Mouse (Mus musculus): ENCODE measurements around the gene Rab24. TPM values are rescaled to one million over a fixed set of nuclear protein-coding genes. Genes with fewer than 3 reads are reported as not detected.

Rab24 gene
- 10 to 100 TPM; 74.1 to 86.1 (median 81.0) TPM for total RNA-seq (2022)

GRCm38 (mm10) chr13:55321434-55322129 is at the start of gene Rab24:
Gene Rab24 (minus strand): TSS chr13:55321946.
- DNase-seq (ENCODE audit: low spot score in 2 of 2) = peak; percentile 79 to 85

DNA sequence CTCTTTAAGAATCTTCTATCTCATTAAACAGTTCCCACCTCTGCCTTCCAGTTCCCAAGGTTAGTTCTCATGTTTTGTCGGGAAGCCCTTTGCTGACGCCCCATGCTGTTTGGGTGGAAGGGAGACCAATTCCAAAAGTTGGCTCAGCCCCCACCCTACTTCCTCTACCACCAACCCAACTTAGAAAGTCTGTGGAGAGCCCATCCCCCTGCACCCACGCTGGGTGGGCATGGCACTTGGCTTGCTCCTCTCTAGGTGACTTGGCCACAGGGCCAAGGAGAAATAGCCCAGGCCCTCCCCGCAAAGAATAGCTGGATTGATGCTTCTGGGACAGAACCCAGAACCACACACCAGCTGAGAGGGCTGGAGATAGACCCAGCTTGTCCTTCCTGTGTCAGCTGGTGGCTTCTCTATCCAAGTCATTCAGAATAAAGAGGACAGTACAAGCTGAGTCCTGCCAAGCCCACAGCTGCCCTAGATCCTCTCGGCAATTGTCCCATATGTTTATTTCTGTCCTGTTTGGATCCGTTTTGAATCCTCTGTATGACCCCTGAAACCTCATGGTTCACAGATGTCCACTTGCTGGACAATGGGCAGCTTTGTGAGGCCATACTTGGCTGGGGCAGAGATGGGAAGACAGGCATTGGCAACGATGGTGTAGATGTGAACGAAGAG is 49.4 kb upstream of the Rab24 start:
- DNase-seq (ENCODE audit: low spot score in 2 of 2) = peak in 1 of 2 experiments; percentile 68

DNA sequence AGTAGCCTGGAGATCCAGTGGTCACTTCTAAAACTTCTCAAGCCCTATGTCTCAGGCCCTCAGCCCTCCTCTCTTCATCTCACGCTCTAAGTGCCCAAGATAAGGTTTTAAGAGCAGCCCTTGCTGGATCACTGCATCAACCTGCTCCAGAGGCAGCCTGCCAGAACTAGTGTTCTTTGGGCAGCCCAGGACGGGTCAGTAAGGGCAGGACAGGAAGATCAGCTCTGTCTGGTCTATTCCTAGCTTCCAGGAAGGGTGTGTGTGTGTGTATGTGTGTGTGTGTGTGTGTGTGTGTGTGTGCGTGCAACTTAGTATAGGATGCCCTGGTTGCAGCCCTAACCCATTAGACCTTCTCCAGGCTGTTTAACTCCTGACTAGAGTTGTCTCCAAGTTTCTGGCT is 48.5 kb upstream of the Rab24 start:
- DNase-seq (ENCODE audit: low spot score in 2 of 2) = no peak

DNA sequence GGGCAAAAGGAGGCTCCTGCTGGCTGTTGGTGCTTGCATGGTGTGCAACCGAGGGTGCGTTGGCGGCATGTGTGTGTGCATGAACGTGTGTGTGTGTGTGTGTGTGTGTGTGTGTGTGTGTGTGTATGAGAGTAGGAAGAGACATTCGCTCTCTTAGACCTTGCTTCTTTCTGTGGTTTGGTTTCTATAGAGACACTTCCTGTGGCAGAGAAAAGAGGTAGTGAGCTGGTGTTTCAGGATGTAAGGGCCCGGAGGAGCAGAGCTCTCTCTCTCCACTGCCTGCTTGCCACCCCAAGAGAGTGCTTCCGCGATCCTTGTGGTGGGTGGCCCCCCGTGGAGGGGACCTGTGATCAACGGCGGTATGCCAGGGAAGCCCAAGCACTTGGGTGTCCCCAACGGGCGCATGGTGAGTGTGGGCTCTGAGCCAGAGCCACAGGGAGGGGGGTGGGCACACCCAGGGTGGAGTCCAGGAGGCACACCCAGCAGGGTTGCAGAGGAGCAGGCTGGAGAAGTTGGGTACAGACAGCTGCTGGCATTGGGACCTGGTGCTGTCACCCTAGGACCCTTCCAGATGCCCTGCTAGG is 47.9 kb upstream of the Rab24 start, which contains the start of gene Rgs14:
Gene Rgs14, plus strand, starts transcription at position 202 of the 584 bp plus-strand sequence.
- peak; percentile 26 to 65 for DNase-seq (ENCODE audit: low spot score in 2 of 2)

DNA sequence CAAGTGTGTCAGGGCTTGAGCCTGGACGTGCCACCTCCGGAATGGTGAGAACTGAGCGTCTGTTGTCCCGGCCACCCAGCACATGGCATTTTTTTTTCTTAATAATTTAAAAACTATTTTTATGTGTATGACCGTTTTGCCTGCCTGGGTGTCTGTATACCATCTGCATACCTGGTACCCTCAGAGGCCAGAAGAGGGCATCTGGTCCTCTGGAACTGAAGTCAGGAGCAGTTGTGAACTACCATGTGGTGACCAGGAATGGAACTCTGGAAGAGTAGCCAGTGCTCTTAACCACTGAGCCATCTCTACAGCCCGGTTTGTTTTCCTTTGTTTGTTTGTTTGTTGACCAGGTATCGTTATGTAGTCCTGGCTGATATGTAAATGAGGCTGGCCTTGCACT is 46.7 kb upstream of the Rab24 start:
- no peak for DNase-seq (ENCODE audit: low spot score in 2 of 2)

- peak; percentile 93 to 99 for DNase-seq (ENCODE audit: low spot score in 2 of 2)
Observed at GRCm38 (mm10) chr13:55362453-55363060, 40.8 kb upstream of the Rab24 start, which contains the start of gene Lman2. Gene Lman2 (minus strand): TSS chr13:55362783.

- no peak for DNase-seq (ENCODE audit: low spot score in 2 of 2)
Observed at GRCm38 (mm10) chr13:55361974-55362452, 40.3 kb upstream of the Rab24 start.

- DNase-seq (ENCODE audit: low spot score in 2 of 2) = no peak
Observed at GRCm38 (mm10) chr13:55361145-55361544, 39.4 kb upstream of the Rab24 start.

DNA sequence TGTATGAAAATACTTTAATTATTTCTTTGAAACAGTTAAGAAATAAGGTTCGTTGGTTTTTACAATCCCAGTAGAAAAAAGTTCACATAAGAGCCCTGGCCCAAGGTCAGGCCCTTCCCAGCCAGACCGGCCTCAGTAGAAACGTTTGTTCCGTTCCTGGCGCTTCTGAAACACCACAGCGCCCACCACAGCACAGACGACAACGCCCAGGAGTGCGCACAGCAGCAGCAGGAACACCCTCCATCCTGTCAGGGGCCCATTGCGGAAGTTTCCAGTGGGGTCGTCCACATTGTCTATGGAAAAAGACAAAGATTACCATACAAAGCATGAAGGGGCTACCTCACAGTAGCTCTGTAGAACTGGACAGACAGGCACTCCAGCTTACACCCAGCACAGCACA is 25.0 kb upstream of the Rab24 start:
- no peak for DNase-seq (ENCODE audit: low spot score in 2 of 2)

- no peak for DNase-seq (ENCODE audit: low spot score in 2 of 2)
Observed at GRCm38 (mm10) chr13:55344286-55344685, 22.5 kb upstream of the Rab24 start.

DNA sequence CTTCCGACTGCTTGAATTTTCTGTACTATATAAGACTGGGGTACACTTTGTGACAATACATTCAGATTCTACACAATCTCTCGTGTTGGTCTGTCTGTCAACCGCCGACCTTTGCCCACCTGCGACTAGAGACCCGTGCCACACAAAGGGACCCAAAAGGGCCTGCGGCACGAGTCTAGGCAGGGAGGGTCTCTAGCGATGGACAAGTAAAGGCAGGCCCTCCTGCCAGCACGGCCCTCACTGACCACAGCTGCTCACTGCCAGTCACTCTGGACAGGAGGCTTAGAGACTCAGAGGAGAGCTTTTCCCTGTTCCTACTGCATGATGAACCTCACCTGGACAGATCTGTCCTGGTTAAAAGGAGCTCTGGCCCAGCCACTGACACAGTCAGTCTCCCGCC is 20.7 kb upstream of the Rab24 start:
- no peak for DNase-seq (ENCODE audit: low spot score in 2 of 2)

GRCm38 (mm10) chr13:55339259-55339658 is 17.5 kb upstream of the Rab24 start:
- DNase-seq (ENCODE audit: low spot score in 2 of 2) = no peak

GRCm38 (mm10) chr13:55338131-55339054 is 16.6 kb upstream of the Rab24 start:
- DNase-seq (ENCODE audit: low spot score in 2 of 2) = no peak

- no peak for DNase-seq (ENCODE audit: low spot score in 2 of 2)
Observed at GRCm38 (mm10) chr13:55337341-55337975, 15.7 kb upstream of the Rab24 start.

- no peak for DNase-seq (ENCODE audit: low spot score in 2 of 2)
Observed at GRCm38 (mm10) chr13:55335701-55336100, 14.0 kb upstream of the Rab24 start.

- DNase-seq (ENCODE audit: low spot score in 2 of 2) = no peak
Observed at GRCm38 (mm10) chr13:55332331-55332730, 10.6 kb upstream of the Rab24 start.

GRCm38 (mm10) chr13:55330567-55331400 is 9.0 kb upstream of the Rab24 start:
- no peak for DNase-seq (ENCODE audit: low spot score in 2 of 2)

GRCm38 (mm10) chr13:55329683-55330566 is 8.2 kb upstream of the Rab24 start, which contains the start of gene Mxd3:
Gene Mxd3 (minus strand): TSS chr13:55329823.
- peak; percentile 61 to 65 for DNase-seq (ENCODE audit: low spot score in 2 of 2)

Data from left cerebral cortex, adult 8-10 months (tissue).